Comparison of ENCODE assay signal across 8 mouse cellular contexts in the genomic region with DNA sequence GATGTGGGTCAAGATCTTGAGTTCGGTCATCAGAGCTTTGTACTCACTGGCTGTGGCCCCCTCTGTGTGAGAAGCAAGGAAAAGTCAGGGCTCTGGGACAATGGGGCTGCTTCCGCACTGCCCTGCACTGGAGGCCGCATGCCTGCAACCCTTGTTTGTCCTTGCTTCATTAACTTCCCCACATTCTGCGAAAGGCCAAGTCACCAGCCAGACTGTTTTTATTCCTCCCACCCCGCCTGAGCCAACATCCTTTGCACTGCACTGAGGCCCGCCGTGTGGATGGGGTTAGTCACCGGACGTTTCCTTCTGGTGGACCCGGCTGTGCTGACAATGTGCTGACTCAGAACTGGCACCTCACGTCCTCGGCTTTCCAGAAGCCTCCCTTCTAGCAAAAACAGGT.
A peak's percentile ranks its signal among the peaks of the same experiment; 100 is the strongest.
DNase-seq lines count a peak whose midpoint lies in the region; ATAC-seq and TF ChIP-seq lines count a peak whose summit lies in the region.

No protein-coding gene starts in this region.

- no peaks in the 10 kb centered on the region for H3K27me3 ChIP-seq in ES-Bruce4 (ENCODE audit: control insufficient read depth, insufficient read depth, low read length, poor library complexity, severe bottlenecking)
- no peaks in the 10 kb centered on the region for H3K27me3 ChIP-seq in stomach, postnatal 0 days (ENCODE audit: control insufficient read depth, insufficient read depth, low read length)
- no peaks in the 10 kb centered on the region for H3K27me3 ChIP-seq in forebrain, embryonic 15.5 days

- WGBS in stomach, postnatal 0 days, result 46% methylated on average over 12 of the region's 12 CpGs
- 74% methylated on average over 12 of the region's 12 CpGs for WGBS in forebrain, embryonic 15.5 days

- 0 out of 2 replicates have a peak, but pooled peaks have one; percentile 2 for TF ChIP-seq EP300 in ES-Bruce4 (IDR thresholded peaks at IDR 0.05; ENCODE audit: insufficient read depth, low read depth, low read length)
- no peak for TF ChIP-seq EP300 in stomach, postnatal 0 days (optimal IDR thresholded peaks at IDR 0.05)

- TF ChIP-seq POLR2A in ES-Bruce4 (IDR thresholded peaks at IDR 0.05; ENCODE audit: insufficient read depth, low read length), result no peak

- no peak overlapping the region for H3K27ac ChIP-seq in ES-Bruce4 (ENCODE audit: insufficient read depth, low read length)
- H3K27ac ChIP-seq in stomach, postnatal 0 days (replicated peaks), result peak overlapping the region; percentile 56; the same call in 1 of the 2 replicates
- no peak overlapping the region for H3K27ac ChIP-seq in forebrain, embryonic 15.5 days (replicated peaks)

- no peak for TF ChIP-seq CTCF in ES-Bruce4 (IDR thresholded peaks at IDR 0.05; ENCODE audit: low read depth, low read length)
- TF ChIP-seq CTCF in stomach, postnatal 0 days (IDR thresholded peaks at IDR 0.05; ENCODE audit: low read depth), result no peak

- H3K9ac ChIP-seq in ES-Bruce4 (ENCODE audit: low read depth, poor library complexity, severe bottlenecking), result no peak overlapping the region
- H3K9ac ChIP-seq in stomach, postnatal 0 days (ENCODE audit: low read length), result no peak overlapping the region
- no peak overlapping the region for H3K9ac ChIP-seq in forebrain, embryonic 15.5 days (replicated peaks)

- 0 out of 2 replicates have a peak overlapping the region, but pooled peaks have one; percentile 1 for H3K4me3 ChIP-seq in ES-Bruce4 (ENCODE audit: low read depth, low read length)
- H3K4me3 ChIP-seq in stomach, postnatal 0 days (ENCODE audit: low read depth, low read length), result no peak overlapping the region
- no peak overlapping the region for H3K4me3 ChIP-seq in forebrain, embryonic 15.5 days

- no peaks in the 10 kb centered on the region for H3K4me1 ChIP-seq in ES-Bruce4 (ENCODE audit: control insufficient read depth, insufficient read depth, low read length)
- H3K4me1 ChIP-seq in stomach, postnatal 0 days (replicated peaks; ENCODE audit: control insufficient read depth, insufficient read depth), result no peaks in the 10 kb centered on the region
- no peaks in the 10 kb centered on the region for H3K4me1 ChIP-seq in forebrain, embryonic 15.5 days

- DNase-seq in cerebellum, adult 8-10 months, result peak; percentile 12
- DNase-seq in kidney, postnatal 36 days, result peak; percentile 39 to 46
- peak; percentile 64 for DNase-seq in stomach, postnatal 0 days (ENCODE audit: low spot score)
- no peak for DNase-seq in testis, postnatal 10 days (ENCODE audit: low spot score)

- no peaks in the 10 kb centered on the region for H3K9me3 ChIP-seq in ES-Bruce4 (replicated peaks; ENCODE audit: control insufficient read depth, insufficient read depth, low read length, poor library complexity, severe bottlenecking)
- no peaks in the 10 kb centered on the region for H3K9me3 ChIP-seq in stomach, postnatal 0 days (ENCODE audit: control insufficient read depth, low read length)
- H3K9me3 ChIP-seq in forebrain, embryonic 15.5 days, result no peaks in the 10 kb centered on the region

- H3K4me2 ChIP-seq in stomach, postnatal 0 days (replicated peaks; ENCODE audit: low read depth), result no peak overlapping the region
- no peak overlapping the region for H3K4me2 ChIP-seq in forebrain, embryonic 15.5 days (replicated peaks)

- ATAC-seq in cerebellum, adult (ENCODE audit: insufficient number of reproducible peaks, low FRiP score, low TSS enrichment), result no peak
- peak; percentile 77 for ATAC-seq in granulocyte monocyte progenitor cell, adult 5-6 weeks (replicated peaks; ENCODE audit: poor library complexity, severe bottlenecking)
- ATAC-seq in stomach, postnatal 0 days (ENCODE audit: low FRiP score, low TSS enrichment), result peak; percentile 88
- ATAC-seq in forebrain, embryonic 15.5 days (replicated peaks), result no peak

- H3K36me3 ChIP-seq in ES-Bruce4 (ENCODE audit: control insufficient read depth, insufficient read depth, low read length, poor library complexity, severe bottlenecking), result no peaks in the 10 kb centered on the region
- H3K36me3 ChIP-seq in stomach, postnatal 0 days (ENCODE audit: control insufficient read depth, insufficient read depth, low read length), result no peaks in the 10 kb centered on the region
- H3K36me3 ChIP-seq in forebrain, embryonic 15.5 days, result no peaks in the 10 kb centered on the region

Comparison
In these comparisons a context has a peak if more than half of its experiments do, and no peak if none do; other contexts are left out.
1. ATAC-seq: peak in granulocyte monocyte progenitor cell, adult 5-6 weeks (single experiment) and stomach, postnatal 0 days (single experiment); none in cerebellum, adult (single experiment) and forebrain, embryonic 15.5 days (single experiment).